Mouse (Mus musculus): ENCODE data around the gene Slc7a6. TPM values are rescaled to one million over a fixed set of nuclear protein-coding genes. Genes with fewer than 3 reads are reported as not detected.

The Slc7a6 gene
- polyA plus RNA-seq, 2 experiments = 3.8 to 8.2 TPM

- Histone ChIP-seq H3K4me2 (ENCODE audit: low read depth) (no peak overlapping the region), H3K4me3 (ENCODE audit: insufficient read depth in 1 of 2, low read depth in 2 of 2, low read length in 2 of 2) (no peak overlapping the region), H3K4me1 (replicated peaks; ENCODE audit: control insufficient read depth in 2 of 2, insufficient read depth in 2 of 2, low read length in 1 of 2) (peaks cover 0 to 9% of the 10 kb centered on the region in 2 experiments; a peak in 2 of 4 replicates), H3K27ac (no peak overlapping the region), H3K27me3 (ENCODE audit: control insufficient read depth, insufficient read depth, low read length) (no peaks in the 10 kb centered on the region), H3K9ac (replicated peaks) (no peak overlapping the region), H3K9me3 (ENCODE audit: control insufficient read depth, low read length) (no peaks in the 10 kb centered on the region), H3K36me3 (replicated peaks; ENCODE audit: control insufficient read depth, insufficient read depth, low read depth) (no peaks in the 10 kb centered on the region; the same call in 1 of the 2 replicates)
- ATAC-seq (ENCODE audit: insufficient read depth) (no peak), DNase-seq (ENCODE audit: low read depth in 3 of 3, low spot score in 3 of 3) (no peak)
- WGBS (ENCODE audit: insufficient replicate concordance) = 7% methylated on average over 1 of the region's 1 CpGs
- TF ChIP-seq CTCF (IDR thresholded peaks at IDR 0.05; ENCODE audit: low read depth) (no peak), EP300 (IDR thresholded peaks at IDR 0.05; ENCODE audit: low read depth) (no peak)
Observed at GRCm38 (mm10) chr8:106157419-106157818, 11.2 kb upstream of the Slc7a6 start.

- no peak for TF ChIP-seq CTCF (IDR thresholded peaks at IDR 0.05; ENCODE audit: low read depth)
- no peak for TF ChIP-seq EP300 (IDR thresholded peaks at IDR 0.05; ENCODE audit: low read depth)
- WGBS (ENCODE audit: insufficient replicate concordance) = 81% methylated on average over 10 of the region's 10 CpGs
- Histone ChIP-seq H3K9ac (replicated peaks) (no peak overlapping the region), H3K27me3 (ENCODE audit: control insufficient read depth, insufficient read depth, low read length) (no peaks in the 10 kb centered on the region), H3K4me3 (ENCODE audit: insufficient read depth in 1 of 2, low read depth in 2 of 2, low read length in 2 of 2) (no peak overlapping the region), H3K27ac (no peak overlapping the region), H3K36me3 (replicated peaks; ENCODE audit: control insufficient read depth, insufficient read depth, low read depth) (peaks cover 2% of the 10 kb centered on the region; the same call in 1 of the 2 replicates), H3K9me3 (ENCODE audit: control insufficient read depth, low read length) (no peaks in the 10 kb centered on the region), H3K4me2 (ENCODE audit: low read depth) (no peak overlapping the region), H3K4me1 (replicated peaks; ENCODE audit: control insufficient read depth in 2 of 2, insufficient read depth in 2 of 2, low read length in 1 of 2) (peaks cover 0 to 4% of the 10 kb centered on the region in 2 experiments; a peak in 2 of 4 replicates)
- ATAC-seq (ENCODE audit: insufficient read depth) = no peak
- DNase-seq (ENCODE audit: low read depth in 3 of 3, low spot score in 3 of 3) = no peak
Observed at GRCm38 (mm10) chr8:106158381-106158780, 10.3 kb upstream of the Slc7a6 start.

- no peak overlapping the region for H3K4me2 ChIP-seq (ENCODE audit: low read depth)
- no peaks in the 10 kb centered on the region for H3K9me3 ChIP-seq (ENCODE audit: control insufficient read depth, low read length)
- no peak for ATAC-seq (ENCODE audit: insufficient read depth)
- no peak overlapping the region for H3K4me3 ChIP-seq (ENCODE audit: insufficient read depth in 1 of 2, low read depth in 2 of 2, low read length in 2 of 2)
- no peaks in the 10 kb centered on the region for H3K4me1 ChIP-seq (replicated peaks; ENCODE audit: control insufficient read depth in 2 of 2, insufficient read depth in 2 of 2, low read length in 1 of 2)
- TF ChIP-seq EP300 (IDR thresholded peaks at IDR 0.05; ENCODE audit: low read depth) = no peak
- no peak for TF ChIP-seq CTCF (IDR thresholded peaks at IDR 0.05; ENCODE audit: low read depth)
- 87% methylated on average over 6 of the region's 6 CpGs for WGBS (ENCODE audit: insufficient replicate concordance)
- DNase-seq (ENCODE audit: low read depth in 3 of 3, low spot score in 3 of 3) = no peak
- no peak overlapping the region for H3K27ac ChIP-seq
- no peak overlapping the region for H3K9ac ChIP-seq (replicated peaks)
- peaks cover 2% of the 10 kb centered on the region; the same call in 1 of the 2 replicates for H3K36me3 ChIP-seq (replicated peaks; ENCODE audit: control insufficient read depth, insufficient read depth, low read depth)
- H3K27me3 ChIP-seq (ENCODE audit: control insufficient read depth, insufficient read depth, low read length) = no peaks in the 10 kb centered on the region
Observed at GRCm38 (mm10) chr8:106159876-106160275, 8.8 kb upstream of the Slc7a6 start.

- DNase-seq (ENCODE audit: low read depth in 3 of 3, low spot score in 3 of 3) (no peak), ATAC-seq (ENCODE audit: insufficient read depth) (no peak)
- H3K36me3 ChIP-seq (replicated peaks; ENCODE audit: control insufficient read depth, insufficient read depth, low read depth) = peaks cover 2% of the 10 kb centered on the region; the same call in 1 of the 2 replicates
- H3K4me2 ChIP-seq (ENCODE audit: low read depth) = no peak overlapping the region
- H3K9me3 ChIP-seq (ENCODE audit: control insufficient read depth, low read length) = no peaks in the 10 kb centered on the region
- no peak overlapping the region for H3K9ac ChIP-seq (replicated peaks)
- WGBS (ENCODE audit: insufficient replicate concordance) = 75% methylated on average over 9 of the region's 9 CpGs
- H3K4me3 ChIP-seq (ENCODE audit: insufficient read depth in 1 of 2, low read depth in 2 of 2, low read length in 2 of 2) = no peak overlapping the region
- H3K4me1 ChIP-seq (replicated peaks; ENCODE audit: control insufficient read depth in 2 of 2, insufficient read depth in 2 of 2, low read length in 1 of 2) = peaks cover 3% of the 10 kb centered on the region in 2 experiments; a peak in 2 of 4 replicates
- no peak for TF ChIP-seq CTCF (IDR thresholded peaks at IDR 0.05; ENCODE audit: low read depth)
- no peak for TF ChIP-seq EP300 (IDR thresholded peaks at IDR 0.05; ENCODE audit: low read depth)
- H3K27me3 ChIP-seq (ENCODE audit: control insufficient read depth, insufficient read depth, low read length) = no peaks in the 10 kb centered on the region
- no peak overlapping the region for H3K27ac ChIP-seq
Observed at GRCm38 (mm10) chr8:106163251-106163650, 5.4 kb upstream of the Slc7a6 start.

- Histone ChIP-seq H3K9me3 (ENCODE audit: control insufficient read depth, low read length) (no peaks in the 10 kb centered on the region), H3K9ac (replicated peaks) (no peak overlapping the region), H3K36me3 (replicated peaks; ENCODE audit: control insufficient read depth, insufficient read depth, low read depth) (peaks cover 2% of the 10 kb centered on the region; the same call in 1 of the 2 replicates), H3K4me3 (ENCODE audit: insufficient read depth in 1 of 2, low read depth in 2 of 2, low read length in 2 of 2) (no peak overlapping the region), H3K4me2 (ENCODE audit: low read depth) (no peak overlapping the region), H3K4me1 (replicated peaks; ENCODE audit: control insufficient read depth in 2 of 2, insufficient read depth in 2 of 2, low read length in 1 of 2) (peaks cover 8% of the 10 kb centered on the region in 2 experiments), H3K27ac (no peak overlapping the region), H3K27me3 (ENCODE audit: control insufficient read depth, insufficient read depth, low read length) (no peaks in the 10 kb centered on the region)
- peak in 1 of 3 experiments; percentile 52 for DNase-seq (ENCODE audit: low read depth in 3 of 3, low spot score in 3 of 3)
- ATAC-seq (ENCODE audit: insufficient read depth) = no peak
- 36% methylated on average over 4 of the region's 4 CpGs for WGBS (ENCODE audit: insufficient replicate concordance)
- TF ChIP-seq EP300 (IDR thresholded peaks at IDR 0.05; ENCODE audit: low read depth) (no peak), CTCF (IDR thresholded peaks at IDR 0.05; ENCODE audit: low read depth) (peak; percentile 91)
Observed at GRCm38 (mm10) chr8:106165460-106165859, 3.2 kb upstream of the Slc7a6 start.

Measured in liver, embryonic 14.5 days (tissue).